Mouse (Mus musculus) bone marrow macrophage, adult 2 months (primary cell): ENCODE data around the gene Msh4.

ENCODE experiments used
- CTCF ChIP-seq: IDR thresholded peaks from 2 replicates; pipeline ENCODE4 v1.5.1; 2012; ENCODE audit warnings: low read depth, mild to moderate bottlenecking, low read length, moderate library complexity
- POLR2A ChIP-seq: IDR thresholded peaks from 2 replicates; pipeline ENCODE4 v1.6.1; 2012; ENCODE audit warnings: mild to moderate bottlenecking, low read depth, low read length, borderline replicate concordance

DNA sequence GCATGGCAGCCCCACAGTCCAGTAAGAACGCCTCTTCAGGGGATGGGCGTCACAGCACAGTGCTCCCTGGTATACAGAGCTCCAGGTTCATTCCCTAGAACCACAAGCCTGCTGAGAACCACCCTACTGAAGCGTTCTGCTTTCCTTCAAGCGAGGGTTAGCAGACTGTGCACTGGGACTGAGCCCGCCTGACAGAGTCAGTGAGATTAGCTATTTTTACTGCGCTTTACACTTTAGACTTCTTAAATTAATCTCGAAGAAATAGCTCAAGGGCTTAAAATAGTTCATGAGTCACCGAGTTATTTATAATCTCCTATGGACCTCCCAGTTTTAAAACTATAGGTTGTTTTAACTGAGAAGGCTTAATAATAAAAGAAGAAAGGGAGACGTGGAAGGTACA lies 29.9 kb upstream of the Msh4 start:
- TF ChIP-seq CTCF (no peak), POLR2A (no peak)
